Mouse (Mus musculus) cerebellum, adult 11 months (tissue): ENCODE results near the gene Rcor2.

Source experiments
- DNase-seq: peaks from one replicate; pipeline ENCODE4 v3.0.0; 2022

Gene Rcor2

DNA sequence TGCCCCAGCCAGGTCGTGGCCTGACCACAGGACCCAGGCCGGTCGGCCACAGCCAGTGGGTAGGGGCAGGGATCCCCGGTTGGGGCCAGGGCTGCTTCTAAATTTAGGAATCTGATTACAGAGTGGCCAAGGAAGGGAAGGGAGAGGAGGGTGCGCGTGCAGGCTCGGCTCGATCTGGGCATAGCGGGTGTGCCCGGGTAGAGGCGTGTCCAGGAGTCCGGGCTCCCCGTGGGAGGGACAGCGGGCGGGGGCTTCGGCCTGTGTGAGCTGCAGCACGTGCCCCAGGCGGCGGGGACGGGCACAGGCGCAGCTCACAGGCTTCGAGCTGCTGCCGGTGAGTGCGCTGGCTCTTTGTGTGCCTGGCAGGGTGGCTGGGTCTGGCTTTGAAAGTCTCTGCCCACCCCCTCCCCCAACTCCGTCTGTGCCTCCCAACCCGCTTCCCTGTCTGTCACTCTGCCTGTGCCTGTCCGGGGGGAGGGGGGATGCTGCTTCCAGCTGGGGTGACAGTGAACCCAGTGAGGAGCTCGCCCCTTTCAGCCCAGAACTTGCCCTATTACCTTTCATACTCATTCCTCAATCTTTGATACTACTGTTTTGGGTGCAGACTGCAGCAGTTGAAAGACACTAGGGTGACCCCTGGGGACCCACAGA, at the start of gene Rcor2:
Gene Rcor2 (plus strand): TSS at position 235 of the 651 bp plus-strand sequence.
- DNase-seq: no peak

DNA sequence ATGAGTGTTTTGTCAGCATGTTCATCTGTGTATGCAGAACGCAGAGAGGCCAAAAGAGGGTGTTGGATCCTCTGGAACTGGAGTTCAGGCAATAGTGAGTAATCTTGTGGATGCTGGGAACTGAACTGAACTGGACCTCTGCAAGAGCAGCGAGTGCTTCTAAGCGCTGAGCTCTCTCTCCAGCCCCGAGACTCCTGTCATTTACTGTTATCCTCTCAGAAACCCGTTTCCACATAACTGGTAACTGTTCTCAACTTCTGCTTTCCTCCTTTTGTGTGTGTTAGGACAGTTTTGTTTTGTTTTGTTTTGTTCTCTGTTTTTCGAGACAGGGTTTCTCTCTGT, 49.2 kb upstream of the Rcor2 start:
- no peak for DNase-seq

DNA sequence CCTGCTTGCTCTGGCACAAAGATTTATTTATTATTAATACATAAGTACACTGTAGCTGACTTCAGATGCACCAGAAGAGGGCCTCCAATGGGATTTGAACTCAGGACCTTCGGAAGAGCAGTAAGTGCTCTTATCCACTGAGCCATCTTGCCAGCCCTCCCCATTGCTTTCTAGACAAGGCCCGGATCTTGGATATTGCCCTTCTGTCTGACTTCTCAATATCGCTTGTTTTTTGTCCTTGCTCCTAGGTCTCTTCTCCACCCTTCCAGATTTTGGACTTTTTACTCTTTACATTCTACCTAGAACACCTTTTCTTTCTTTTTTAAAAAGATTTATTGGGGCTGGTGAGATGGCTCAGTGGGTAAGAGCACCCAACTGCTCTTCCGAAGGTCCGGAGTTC, 48.4 kb upstream of the Rcor2 start:
- DNase-seq: no peak

DNA sequence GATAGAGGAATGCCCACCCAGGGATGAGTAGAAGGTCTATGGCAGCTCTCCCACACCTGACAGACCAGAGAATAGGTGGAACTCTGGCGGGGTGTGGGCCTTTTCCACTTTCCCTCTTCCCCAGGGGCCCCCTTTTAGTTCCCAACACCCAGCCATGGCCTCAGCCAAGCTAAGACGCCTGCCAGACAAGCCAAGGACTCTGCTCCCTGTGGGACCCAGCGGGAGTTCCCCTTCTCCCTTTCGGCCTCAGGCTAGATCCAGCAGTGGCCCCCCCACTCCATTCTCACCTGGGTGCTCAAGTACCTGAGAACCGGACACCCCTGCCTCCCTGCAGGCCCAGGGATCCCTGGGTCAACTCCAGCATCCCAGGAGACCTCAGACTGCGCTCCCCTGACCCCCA, 44.9 kb upstream of the Rcor2 start:
- DNase-seq: no peak

DNA sequence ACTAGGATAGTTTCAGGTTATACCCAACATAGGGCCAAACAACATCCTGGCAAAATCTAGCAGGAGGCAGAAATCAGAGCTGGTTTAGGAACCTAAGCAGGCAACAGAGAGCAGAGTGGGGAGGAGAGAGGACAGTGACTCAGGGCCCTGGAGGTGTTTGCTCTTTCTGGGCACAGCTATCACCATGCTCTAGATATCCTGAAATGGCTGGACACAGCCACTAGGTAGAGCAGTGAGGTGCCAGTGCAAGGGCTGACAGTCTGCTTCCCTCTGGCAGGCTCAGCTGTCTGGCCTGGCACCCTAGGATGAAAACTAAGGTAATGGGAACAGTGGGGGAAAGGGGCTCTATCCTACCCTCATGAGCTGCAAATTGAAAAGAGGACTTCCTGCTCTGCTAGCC, 43.6 kb upstream of the Rcor2 start:
- DNase-seq: no peak

DNA sequence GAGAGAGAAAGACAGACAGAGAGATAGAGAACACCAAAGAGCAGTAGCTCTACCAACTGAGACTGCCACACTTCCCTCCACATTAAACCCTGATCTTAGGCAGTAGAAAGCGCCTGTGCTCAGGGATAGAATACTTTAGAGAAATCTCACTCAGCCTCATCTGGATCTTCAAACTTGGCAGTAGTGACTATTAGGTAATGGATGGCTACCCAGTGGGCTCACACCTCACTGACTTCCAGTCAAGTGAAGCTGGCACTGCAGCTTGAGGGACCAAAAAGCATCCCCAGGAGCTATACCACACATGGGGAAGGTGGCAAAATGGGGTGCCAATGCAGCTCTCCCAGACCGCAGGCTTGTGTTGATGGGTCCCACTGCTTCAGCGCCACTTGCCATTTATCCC, 42.9 kb upstream of the Rcor2 start:
- DNase-seq: no peak

DNA sequence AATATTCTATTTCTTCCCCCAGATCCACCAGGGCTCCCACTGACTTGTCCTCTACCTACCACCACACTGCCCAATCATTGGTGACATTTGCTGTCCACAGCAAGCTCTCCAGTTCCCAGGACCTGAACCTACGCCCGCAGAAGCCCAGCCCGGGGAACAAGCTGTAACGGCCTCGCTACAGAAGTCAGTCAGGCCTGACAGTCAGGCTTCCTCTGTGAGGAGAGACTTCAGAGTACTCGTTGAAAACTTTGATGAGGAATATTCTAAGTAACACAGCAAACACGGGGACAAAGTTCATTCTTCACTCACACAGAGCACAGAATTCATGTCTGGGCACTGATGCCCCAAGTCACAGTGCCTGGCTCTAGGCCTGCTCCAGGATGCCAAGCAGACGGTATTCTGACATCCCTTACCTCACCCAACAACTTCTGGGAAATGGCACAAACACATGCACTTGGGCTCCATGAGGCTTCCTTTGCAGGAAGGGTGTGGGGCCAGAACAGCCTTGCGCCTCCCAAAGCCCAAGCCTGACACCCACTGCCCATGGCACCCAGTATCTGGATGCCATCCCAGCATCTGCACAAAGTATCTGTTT, 41.9 kb upstream of the Rcor2 start:
- DNase-seq: no peak

DNA sequence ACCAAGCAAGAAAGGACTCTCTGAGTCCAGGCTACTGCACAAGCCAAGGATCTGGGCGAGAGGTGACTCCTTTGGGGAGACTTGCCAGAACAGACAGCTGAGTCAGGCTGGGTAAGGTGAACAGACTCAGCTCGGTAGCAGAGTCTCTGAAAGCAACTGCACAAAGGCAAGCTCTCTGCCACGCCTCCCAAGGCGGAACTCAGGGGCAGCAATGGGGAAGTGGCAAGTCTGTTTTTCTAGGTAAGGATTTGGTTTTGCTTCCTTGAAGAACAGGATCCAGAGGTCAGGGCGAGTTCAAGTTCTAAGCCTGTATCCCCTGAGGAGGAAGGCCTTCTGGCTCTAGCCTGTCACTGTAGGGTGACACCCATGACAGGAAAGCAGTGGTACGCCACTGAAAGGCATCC, 40.6 kb upstream of the Rcor2 start:
- DNase-seq: no peak

DNA sequence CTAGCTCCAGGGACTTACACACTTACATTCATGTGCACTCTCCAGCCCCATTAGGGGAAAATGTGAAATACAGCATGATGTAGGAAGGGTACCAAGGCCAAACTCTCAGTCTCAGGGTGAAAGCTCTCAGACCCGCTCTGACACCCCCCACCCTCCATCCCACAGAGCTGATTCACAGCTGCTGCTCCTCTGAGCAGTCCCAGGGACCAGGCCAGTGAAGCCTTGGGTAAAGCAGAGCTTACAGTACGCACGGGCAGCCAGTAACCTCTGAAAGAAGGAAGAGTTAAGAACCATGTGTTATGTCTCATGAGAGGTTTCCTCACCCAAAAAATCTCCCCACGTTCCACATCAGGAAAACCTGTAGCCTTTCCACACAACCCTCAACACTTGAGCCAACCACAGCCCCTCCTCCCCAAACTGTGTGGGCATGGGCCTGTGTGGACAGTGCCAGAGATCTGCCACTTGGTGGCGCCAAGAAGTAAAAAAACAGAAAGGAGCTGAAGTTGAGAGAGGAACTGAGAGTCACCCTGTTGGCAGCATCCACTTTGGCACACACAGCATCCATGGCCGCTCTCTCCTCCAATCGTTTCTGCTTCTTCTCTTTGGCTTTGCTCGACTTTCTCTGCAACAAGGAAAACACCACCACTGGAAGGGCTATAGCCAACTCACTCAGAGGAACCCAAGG, 32.4 kb upstream of the Rcor2 start:
- DNase-seq: peak; percentile 70

DNA sequence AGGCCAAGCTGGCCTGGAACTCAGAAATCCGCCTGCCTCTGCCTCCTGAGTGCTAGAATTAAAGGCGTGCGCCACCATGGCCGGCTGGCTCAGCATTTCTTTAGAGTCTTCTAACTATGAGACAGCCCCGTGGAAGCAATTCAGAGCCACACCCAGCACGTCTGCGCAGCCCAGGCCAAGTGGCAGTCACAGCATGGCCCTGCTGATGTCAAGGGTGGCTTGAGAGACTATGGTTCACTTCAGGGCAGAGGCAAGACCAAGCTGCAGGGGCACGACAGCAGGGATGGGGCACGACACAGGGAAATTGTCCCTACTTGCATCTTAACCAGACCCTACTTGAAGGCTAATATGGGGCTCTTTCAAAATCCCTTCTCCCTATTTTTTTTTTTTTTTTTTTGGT, 31.7 kb upstream of the Rcor2 start:
- no peak for DNase-seq

DNA sequence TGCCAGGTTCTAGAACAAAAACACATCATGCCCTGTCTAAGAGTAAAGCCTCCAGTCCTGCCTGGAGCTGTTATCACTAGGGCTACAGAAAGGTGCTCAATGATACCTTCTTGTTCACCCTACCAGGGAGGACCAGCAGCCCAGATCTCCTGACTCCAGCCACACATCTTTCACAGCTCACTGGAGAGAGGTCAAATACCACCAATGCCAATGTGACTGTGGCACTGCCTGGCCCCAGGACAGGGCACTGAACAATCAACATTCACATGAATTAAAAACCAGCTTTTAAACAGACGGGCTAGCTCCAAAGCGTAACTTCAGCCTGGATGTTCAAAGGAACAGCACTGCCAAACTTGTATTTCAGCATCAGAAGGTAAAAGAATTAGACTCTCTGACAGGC, 31.1 kb upstream of the Rcor2 start:
- no peak for DNase-seq

DNA sequence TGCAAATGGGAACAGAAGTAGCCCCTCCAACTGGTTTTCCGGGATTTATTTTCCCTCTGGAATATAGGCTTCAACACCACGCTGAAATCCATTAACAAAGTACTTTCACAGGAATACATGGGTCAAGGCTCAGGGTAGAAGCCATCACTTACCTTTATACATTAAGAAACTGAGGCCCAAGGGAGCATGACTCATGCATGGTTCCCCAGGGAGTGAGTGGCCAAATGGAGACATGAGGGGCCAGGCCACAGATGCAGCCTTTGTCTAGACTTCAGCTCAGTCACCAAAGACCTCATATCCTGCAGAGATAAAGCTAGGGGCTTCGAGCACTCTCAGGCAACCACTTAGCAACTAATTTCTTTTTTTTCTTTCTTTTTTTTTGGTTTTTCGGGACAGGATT, 30.4 kb upstream of the Rcor2 start:
- DNase-seq: no peak

DNA sequence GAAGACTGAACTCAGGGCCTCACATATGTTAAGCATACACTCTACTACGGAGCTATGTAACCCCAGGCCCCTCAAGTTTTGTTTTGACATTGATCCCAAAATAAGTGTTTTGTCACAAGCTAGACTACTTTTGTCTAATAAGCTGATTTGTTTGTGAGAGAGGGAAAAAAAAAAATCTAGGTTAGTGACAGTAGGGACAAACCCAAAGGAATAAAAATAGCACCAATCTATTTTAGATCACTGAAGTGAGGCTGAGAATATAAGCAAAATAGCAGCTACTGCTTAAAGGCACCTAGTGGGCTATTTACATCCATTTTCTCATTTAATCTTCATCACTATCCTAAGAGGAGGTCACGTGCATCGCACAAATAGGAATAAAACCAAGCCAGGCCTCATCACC, 27.6 kb upstream of the Rcor2 start:
- no peak for DNase-seq

DNA sequence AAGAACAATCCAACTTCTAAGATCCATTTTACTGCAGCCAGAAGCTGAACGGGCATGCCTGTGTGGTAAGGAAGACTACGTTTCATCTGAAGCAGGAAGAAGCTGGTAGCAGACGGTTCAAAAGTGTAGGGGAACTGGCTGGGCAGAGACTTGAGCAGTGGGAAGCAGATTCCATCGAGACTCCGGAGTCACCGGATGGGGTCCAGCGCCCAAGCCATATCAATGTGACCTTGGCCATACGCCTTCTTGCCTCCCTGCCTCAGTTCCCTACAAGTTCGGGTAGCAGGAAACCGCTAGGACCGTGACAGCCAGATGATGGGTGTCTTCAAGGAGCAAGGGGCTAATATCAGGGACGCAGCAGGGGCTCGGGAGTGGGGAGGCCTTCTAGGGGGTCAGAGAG, 26.8 kb upstream of the Rcor2 start:
- no peak for DNase-seq

DNA sequence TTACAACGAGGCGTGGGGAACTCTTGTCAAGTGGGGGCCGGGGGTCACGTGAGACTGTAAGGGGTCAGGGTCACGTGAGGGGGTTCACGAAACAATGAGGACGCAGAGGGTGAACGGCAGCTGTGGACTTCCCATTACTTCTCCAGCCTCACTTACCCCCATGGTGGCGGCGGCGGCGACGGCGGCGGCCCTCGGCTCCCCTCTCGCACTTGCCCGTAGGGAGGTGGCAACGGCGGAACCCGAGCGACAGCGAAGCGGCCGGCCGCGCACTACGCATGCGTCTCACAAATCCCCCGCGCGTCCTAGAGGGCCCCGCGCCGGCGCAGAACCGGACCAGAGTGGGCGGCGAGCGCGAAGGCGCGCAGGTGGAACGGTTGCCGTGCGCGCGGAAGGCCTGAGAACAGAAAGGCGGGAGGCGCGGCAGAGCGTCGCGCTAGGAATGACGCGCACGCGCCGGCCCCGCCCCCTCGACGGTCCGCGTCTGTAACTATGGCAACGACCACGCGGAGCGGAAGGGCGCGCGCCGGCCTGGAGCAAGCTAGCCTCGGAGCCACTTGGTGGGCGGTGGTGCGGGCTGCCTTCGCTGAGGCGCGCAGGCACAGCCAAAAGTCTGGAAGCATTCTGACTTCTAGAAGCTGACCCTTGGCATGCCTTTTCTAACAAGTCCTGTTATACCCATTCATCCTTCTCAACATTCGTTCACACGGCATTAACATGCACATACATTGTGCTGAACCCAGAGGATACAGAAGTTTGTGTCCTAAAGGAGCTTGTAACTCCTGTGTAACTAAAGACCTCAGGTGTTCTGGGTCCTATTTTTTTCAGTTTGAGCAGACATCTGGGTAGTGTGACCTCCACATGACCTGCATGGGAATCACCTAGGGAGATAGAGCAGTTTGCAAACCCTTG, 26.1 kb upstream of the Rcor2 start, which contains the start of gene Naa40:
Gene Naa40 (minus strand): TSS at position 402 of the 909 bp plus-strand sequence.
- peak; percentile 94 for DNase-seq

DNA sequence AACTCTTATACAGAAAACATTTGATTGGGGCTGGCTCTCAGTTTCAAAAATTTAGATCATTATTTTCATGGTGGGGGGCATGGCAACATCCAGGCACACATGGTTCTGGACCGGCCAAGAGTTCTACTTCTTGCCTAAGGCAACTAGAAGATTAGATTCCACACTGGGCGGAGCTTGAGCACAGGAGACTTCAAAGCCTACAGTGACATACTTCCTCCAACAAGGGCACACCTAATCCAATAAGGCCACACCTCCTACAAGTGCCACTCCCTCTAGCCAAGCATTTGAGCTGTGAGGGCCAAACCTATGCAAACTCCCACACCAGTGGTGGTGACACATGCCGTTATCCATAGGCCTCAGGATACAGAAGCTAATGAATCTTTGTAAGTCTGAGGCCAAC, 21.1 kb upstream of the Rcor2 start:
- no peak for DNase-seq

DNA sequence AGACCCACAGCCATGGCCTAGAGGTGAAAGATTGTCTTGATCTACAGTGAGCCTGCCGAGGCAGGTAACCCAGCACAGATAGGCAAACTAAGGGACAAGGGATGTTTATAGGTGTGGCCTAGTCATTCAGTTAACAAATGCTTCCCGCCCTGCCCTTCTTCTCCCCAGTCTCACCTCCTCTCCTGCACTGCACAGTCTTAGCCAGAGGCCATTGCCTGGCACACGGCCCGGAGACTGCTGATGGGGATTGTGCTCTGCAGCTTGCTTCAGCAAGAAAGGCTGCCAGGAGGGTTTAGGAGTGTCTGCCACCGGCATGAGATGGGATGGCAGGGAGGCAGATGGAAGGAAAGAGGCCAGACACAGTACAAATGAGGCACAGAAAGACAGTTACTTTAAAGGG, 9.2 kb upstream of the Rcor2 start:
- DNase-seq: no peak

DNA sequence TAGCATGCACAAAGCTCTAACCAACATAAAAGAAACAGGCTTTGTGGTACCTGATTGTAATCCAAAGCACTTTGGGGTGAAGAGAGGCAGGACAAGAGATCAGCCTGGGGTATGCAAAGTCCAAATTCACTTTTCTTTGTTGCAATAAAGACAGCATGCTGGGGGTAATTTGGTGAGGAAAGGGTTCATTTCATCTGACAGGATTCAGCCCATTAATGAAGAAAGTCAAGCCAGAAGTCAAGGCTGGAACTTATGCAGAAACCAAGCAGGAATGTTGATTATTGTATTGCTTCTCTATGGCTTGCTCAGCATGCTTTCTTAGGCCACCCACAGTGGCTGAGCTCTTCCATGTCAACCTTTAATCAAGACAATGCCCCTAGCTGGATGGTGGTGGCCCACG, 5.6 kb upstream of the Rcor2 start:
- no peak for DNase-seq

DNA sequence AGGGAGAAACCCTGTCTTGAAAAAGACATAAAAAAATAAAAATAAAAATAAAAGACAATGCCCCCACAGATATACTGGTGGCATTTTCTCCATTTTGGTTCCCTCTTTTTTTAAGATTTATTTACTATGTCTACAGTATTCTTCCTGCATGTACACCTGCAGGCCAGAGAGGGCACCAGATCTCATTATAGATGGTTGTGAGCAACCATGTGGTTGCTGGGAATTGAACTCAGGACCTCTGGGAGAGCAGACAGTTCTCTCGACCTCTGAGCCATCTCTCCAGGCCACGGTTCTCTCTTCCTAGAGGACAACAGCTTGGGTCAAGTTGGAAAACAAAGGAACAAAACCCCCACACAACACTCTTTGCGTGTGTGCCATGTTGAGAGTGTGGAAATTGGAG, 5.2 kb upstream of the Rcor2 start:
- DNase-seq: no peak

DNA sequence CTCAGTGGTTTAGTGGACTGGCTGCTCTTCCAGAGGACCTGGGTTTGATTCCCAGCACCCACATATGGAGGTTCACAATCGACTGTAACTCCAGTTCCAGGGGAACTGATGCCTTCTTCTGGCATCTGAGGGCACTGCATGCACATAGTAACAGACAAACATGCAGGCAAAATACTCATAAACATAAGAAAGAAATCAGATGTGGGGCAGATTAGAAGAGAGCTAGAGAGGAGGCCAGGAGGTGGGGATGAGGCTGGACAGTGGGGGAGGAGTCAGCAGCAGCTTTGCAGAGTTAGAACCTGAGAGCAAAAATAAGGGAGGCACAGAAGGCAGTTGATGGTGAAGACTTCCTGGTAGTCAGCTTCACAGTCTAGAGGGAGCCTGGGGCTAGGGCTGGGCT, 4.5 kb upstream of the Rcor2 start:
- no peak for DNase-seq

DNA sequence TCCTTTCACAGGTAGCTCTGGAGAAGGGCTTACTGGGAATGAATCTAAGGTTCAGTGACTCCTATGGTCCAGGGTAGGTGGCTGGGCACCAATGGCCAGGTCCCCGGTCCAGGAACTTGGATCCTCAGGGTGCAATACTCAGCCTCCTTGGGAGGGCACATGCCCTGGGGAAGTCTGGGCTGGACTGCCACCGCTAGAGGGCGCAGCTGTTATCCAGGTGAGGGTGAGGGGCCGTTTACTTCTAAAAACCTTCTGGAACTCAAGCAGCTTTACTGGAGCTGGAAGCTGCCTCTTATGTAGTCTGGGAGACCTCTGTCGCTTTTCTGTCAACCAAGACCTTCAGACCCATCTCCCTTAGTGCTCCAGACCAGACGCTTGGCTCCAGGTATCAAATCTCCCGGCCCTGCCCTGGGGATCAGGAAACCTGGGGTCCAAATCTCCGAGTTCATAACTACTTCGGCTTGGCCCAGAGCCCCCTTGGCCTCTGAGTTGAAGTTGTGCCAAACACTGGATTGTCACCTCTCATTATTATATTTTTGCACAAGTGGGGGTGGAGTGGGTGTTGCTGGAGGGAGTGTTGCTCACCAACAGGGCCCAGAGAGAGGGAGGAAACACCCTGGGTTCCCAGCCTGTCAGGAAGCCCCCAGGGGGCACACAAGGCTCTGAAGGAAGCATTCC, 2.9 kb upstream of the Rcor2 start:
- peak; percentile 79 for DNase-seq

DNA sequence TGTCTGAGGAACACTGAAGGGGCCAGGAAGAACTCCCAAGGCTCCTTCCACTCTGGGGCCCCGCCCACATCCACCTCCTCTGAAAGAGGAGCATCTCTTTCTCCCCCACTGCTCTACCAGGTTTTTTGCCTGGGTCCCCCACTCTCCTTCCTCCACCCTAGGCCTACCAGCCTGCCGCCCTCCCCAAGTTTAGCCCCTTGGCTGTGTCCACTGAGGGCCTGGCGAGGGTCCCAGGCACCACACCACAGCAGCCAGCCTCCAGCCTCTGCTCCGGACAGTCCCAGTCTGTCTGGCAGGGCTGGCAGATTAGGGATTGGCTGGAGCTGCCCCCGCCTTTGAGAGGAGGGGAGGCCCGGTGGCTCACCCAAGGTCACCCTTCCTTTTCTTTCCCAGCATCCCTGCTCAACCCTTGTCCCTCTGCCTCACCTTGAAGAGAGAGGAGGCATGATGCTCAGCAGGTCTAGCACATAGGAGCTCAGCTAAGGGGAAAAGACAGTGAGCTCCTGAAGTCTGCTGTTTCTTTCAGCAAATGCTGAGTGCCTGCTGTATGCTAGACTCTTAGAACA, 2.3 kb upstream of the Rcor2 start:
- DNase-seq: peak; percentile 29
